In genomic region chr15:60097141-60097540, GRCm38 (mm10) we compare ENCODE assay signal across 8 mouse cellular contexts.
DNase-seq lines count a peak whose midpoint lies in the region; ATAC-seq and TF ChIP-seq lines count a peak whose summit lies in the region.

No protein-coding gene starts in this region.

- no peaks in the 10 kb centered on the region for H3K4me1 ChIP-seq in intestine, embryonic 14.5 days (replicated peaks; ENCODE audit: control insufficient read depth, insufficient read depth, low read length)
- H3K4me1 ChIP-seq in intestine, embryonic 15.5 days (replicated peaks): no peaks in the 10 kb centered on the region
- no peaks in the 10 kb centered on the region for H3K4me1 ChIP-seq in forebrain, postnatal 0 days (ENCODE audit: insufficient read depth)

- intact Hi-C loops in left cerebral cortex, postnatal 4 days (cut with DNase I): loop anchor here (2.0 to 10.0 kb wide), 2 partner anchors 212 to 1000 kb away; no protein-coding TSS in a partner anchor

- no peak overlapping the region for H3K9ac ChIP-seq in intestine, embryonic 14.5 days (ENCODE audit: low read length)
- no peak overlapping the region for H3K9ac ChIP-seq in intestine, embryonic 15.5 days
- H3K9ac ChIP-seq in forebrain, postnatal 0 days: no peak overlapping the region

- 15% methylated on average over 4 of the region's 4 CpGs for WGBS in intestine, embryonic 14.5 days
- 19% methylated on average over 4 of the region's 4 CpGs for WGBS in intestine, embryonic 15.5 days
- WGBS in forebrain, postnatal 0 days: 15% methylated on average over 4 of the region's 4 CpGs

- no peak overlapping the region for H3K4me2 ChIP-seq in intestine, embryonic 14.5 days (ENCODE audit: low read length)
- no peak overlapping the region for H3K4me2 ChIP-seq in intestine, embryonic 15.5 days (replicated peaks)
- H3K4me2 ChIP-seq in forebrain, postnatal 0 days (ENCODE audit: low read depth): no peak overlapping the region

- TF ChIP-seq CTCF in forebrain, postnatal 0 days (IDR thresholded peaks at IDR 0.05; ENCODE audit: low read depth): peak; percentile 90

- H3K27ac ChIP-seq in intestine, embryonic 14.5 days (ENCODE audit: low read depth): no peak overlapping the region
- no peak overlapping the region for H3K27ac ChIP-seq in intestine, embryonic 15.5 days
- H3K27ac ChIP-seq in forebrain, postnatal 0 days (ENCODE audit: low read depth, low read length): no peak overlapping the region

- peak; percentile 64 for DNase-seq in intestine, embryonic 14.5 days (ENCODE audit: low spot score)
- peak; percentile 7 for DNase-seq in cerebellum, adult 11-12 months
- DNase-seq in forebrain, postnatal 0 days: peak; percentile 83
- peak; percentile 79 for DNase-seq in left cerebral cortex, postnatal 4 days
- peak; percentile 85 to 89 for DNase-seq in natural killer cell, adult 2 months (ENCODE audit: low spot score in 2 of 2)
- peak; percentile 3 for DNase-seq in testis, postnatal 14 days (ENCODE audit: low spot score)

- no peak; the same call in 1 of the 2 replicates for ATAC-seq in intestine, embryonic 14.5 days (replicated peaks; ENCODE audit: low FRiP score, low TSS enrichment, low read depth)
- no peak for ATAC-seq in intestine, embryonic 15.5 days
- peak; percentile 92 for ATAC-seq in forebrain, postnatal 0 days
- ATAC-seq in inflammation-experienced regulatory T-cells, adult 6 months: peak; percentile 84

- H3K4me3 ChIP-seq in intestine, embryonic 14.5 days (ENCODE audit: low read depth, low read length): no peak overlapping the region
- no peak overlapping the region for H3K4me3 ChIP-seq in intestine, embryonic 15.5 days (replicated peaks)
- H3K4me3 ChIP-seq in forebrain, postnatal 0 days (ENCODE audit: low read depth, low read length): no peak overlapping the region

- H3K9me3 ChIP-seq in intestine, embryonic 14.5 days (ENCODE audit: control insufficient read depth, low read length): no peaks in the 10 kb centered on the region
- no peaks in the 10 kb centered on the region for H3K9me3 ChIP-seq in intestine, embryonic 15.5 days
- H3K9me3 ChIP-seq in forebrain, postnatal 0 days (ENCODE audit: low read length): no peaks in the 10 kb centered on the region

- H3K27me3 ChIP-seq in intestine, embryonic 14.5 days (replicated peaks; ENCODE audit: control insufficient read depth, insufficient read depth, low read length): no peaks in the 10 kb centered on the region
- no peaks in the 10 kb centered on the region for H3K27me3 ChIP-seq in intestine, embryonic 15.5 days (replicated peaks)
- H3K27me3 ChIP-seq in forebrain, postnatal 0 days (ENCODE audit: insufficient read depth, low read length): no peaks in the 10 kb centered on the region

- no peaks in the 10 kb centered on the region for H3K36me3 ChIP-seq in intestine, embryonic 14.5 days (ENCODE audit: control insufficient read depth, insufficient read depth, low read length)
- H3K36me3 ChIP-seq in intestine, embryonic 15.5 days: no peaks in the 10 kb centered on the region
- no peaks in the 10 kb centered on the region for H3K36me3 ChIP-seq in forebrain, postnatal 0 days (ENCODE audit: insufficient read depth)

Comparison
In these comparisons a context has a peak if more than half of its experiments do, and no peak if none do; other contexts are left out.
1. ATAC-seq: peak in forebrain, postnatal 0 days (single experiment) and inflammation-experienced regulatory T-cells, adult 6 months (single experiment); none in intestine, embryonic 14.5 days (single experiment) and intestine, embryonic 15.5 days (single experiment).
2. DNase-seq: peak in every context shown above with its lines; median percentile 87 in natural killer cell, adult 2 months; 83 in forebrain, postnatal 0 days; 79 in left cerebral cortex, postnatal 4 days; 64 in intestine, embryonic 14.5 days; 7 in cerebellum, adult 11-12 months; 3 in testis, postnatal 14 days.